Mouse (Mus musculus) midbrain, postnatal 0 days (tissue): ENCODE results near the gene Ccnjl. TPM values are rescaled to one million over a fixed set of nuclear protein-coding genes. Genes with fewer than 3 reads are reported as not detected.

Experiments
- ATAC-seq: fragments of 200-750 bp; cut with Nextera tagmentation; 2 replicates; pipeline ENCODE4 v1.8.0; 2017; ENCODE audit warnings: moderate number of reproducible peaks, mild to moderate bottlenecking, moderate TSS enrichment, moderate library complexity; ENCODE audit not compliant: low FRiP score
- DNase-seq: peaks from one replicate; pipeline ENCODE4 v3.0.0-alpha.2; 2015; ENCODE audit warnings: low spot score
- H3K27ac ChIP-seq: fragments of 300-500 bp; sonication (generic); 2 replicates; pipeline ENCODE4 v1.5.1; 2014; ENCODE audit warnings: low read depth, mild to moderate bottlenecking, low read length, mixed read lengths
- H3K27me3 ChIP-seq: fragments of 300-500 bp; sonication (generic); 2 replicates; pipeline ENCODE4 v1.6.1; 2014; ENCODE audit warnings: low read length, control low read depth, mixed read lengths; ENCODE audit not compliant: insufficient read depth
- H3K36me3 ChIP-seq: fragments of 300-500 bp; sonication (generic); 2 replicates; pipeline ENCODE4 v1.6.1; 2014; ENCODE audit warnings: low read length, control low read depth, mixed read lengths; ENCODE audit not compliant: insufficient read depth
- H3K4me1 ChIP-seq: fragments of 300-500 bp; sonication (generic); 2 replicates; pipeline ENCODE4 v1.6.1; 2014; ENCODE audit warnings: mild to moderate bottlenecking, control low read depth, antibody characterized with exemption, low read length, mixed read lengths; ENCODE audit not compliant: insufficient read depth
- H3K4me2 ChIP-seq: fragments of 300-500 bp; sonication (generic); 2 replicates; pipeline ENCODE4 v1.6.1; 2014; ENCODE audit warnings: low read depth, mild to moderate bottlenecking, low read length, mixed read lengths; ENCODE audit not compliant: poor library complexity, severe bottlenecking
- H3K4me3 ChIP-seq: fragments of 300-500 bp; sonication (generic); 2 replicates; pipeline ENCODE4 v1.5.1; 2014; ENCODE audit warnings: low read depth, mild to moderate bottlenecking, low read length, moderate library complexity
- H3K9ac ChIP-seq: fragments of 300-500 bp; sonication (generic); replicated peaks from 2 replicates; pipeline ENCODE4 v1.6.1; 2014; ENCODE audit warnings: mild to moderate bottlenecking, low read length, moderate library complexity, mixed read lengths; ENCODE audit not compliant: poor library complexity, severe bottlenecking
- H3K9me3 ChIP-seq: fragments of 300-500 bp; sonication (generic); 2 replicates; pipeline ENCODE4 v1.6.1; 2016; ENCODE audit warnings: low read length, control low read depth
- CTCF ChIP-seq: IDR thresholded peaks from 2 replicates; pipeline ENCODE4 v1.5.1; 2016; ENCODE audit warnings: antibody characterized with exemption, mild to moderate bottlenecking
- WGBS: fragments of 180-500 bp; shearing (Covaris S2); extraction: QIAGEN DNeasy Blood & Tissue Kit; methylation state at CpG from one replicate; pipeline ENCODE4 v1.1.7; 2014; 5-methylcytosine and 5-hydroxymethylcytosine counted together
- polyA plus RNA-seq: library from polyadenylated mRNA; unstranded; fragments of >200 nt; fragmentation: Nextera tagmentation; extraction: Ambion mirVana; gene quantifications from 2 replicates; pipeline ENCODE4 v1.2.1, GENCODE M21; 2015
- total RNA-seq: library from RNA; depleted of rRNA; stranded (reverse); fragments of >200 nt; gene quantifications from 2 replicates; pipeline ENCODE4 v1.2.3, GENCODE M21; 2014

The Ccnjl gene
- total and polyA plus RNA-seq, 2 experiments from 2014 or later: 2.2 to 3.1 TPM

DNA sequence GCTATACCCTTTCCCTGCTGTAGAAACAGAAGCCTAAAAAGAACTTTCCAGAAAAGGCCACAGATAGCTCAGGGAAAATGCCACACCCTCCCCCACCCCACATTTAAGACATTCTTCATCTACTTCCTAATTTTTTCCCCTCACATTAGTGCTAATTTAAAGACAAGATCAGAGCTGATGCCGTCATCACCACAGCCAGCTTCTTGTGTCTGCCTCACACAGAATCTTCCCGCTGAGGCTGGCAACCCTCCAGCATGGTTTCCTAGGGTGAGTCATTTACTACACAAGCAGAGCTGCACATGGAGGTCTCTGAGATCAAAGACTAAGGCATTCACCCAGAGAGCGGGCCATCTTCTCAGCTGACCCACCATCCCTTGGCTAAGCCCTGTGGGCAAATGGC lies 33.1 kb upstream of the Ccnjl start:
- ATAC-seq: no peak
- Histone ChIP-seq H3K9me3 (no peaks in the 10 kb centered on the region), H3K4me3 (no peak overlapping the region), H3K9ac (no peak overlapping the region), H3K4me1 (no peaks in the 10 kb centered on the region), H3K27ac (no peak overlapping the region), H3K27me3 (no peaks in the 10 kb centered on the region), H3K36me3 (no peaks in the 10 kb centered on the region), H3K4me2 (no peak overlapping the region)
- TF ChIP-seq CTCF: no peak
- 52% methylated on average over 3 of the region's 3 CpGs for WGBS
- DNase-seq: peak; percentile 36

DNA sequence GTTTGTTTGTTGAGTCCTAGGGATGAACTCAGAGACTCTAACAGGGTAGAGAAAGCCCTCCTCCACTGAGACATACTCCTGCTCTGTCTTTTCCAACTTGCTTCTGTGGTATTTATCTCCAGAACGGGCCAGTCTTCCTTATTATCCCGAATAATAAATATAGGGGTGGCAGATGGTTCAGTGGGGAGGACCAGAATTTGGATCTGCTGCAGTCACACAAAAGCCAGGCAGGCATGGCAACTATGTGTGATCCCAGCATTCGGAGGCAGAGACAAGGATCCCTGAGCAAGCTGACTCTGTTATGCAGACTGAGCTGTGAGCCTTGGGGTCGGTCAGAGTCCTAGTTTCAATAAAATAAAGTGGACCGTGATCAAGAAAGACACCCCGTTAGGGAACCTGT lies 27.3 kb upstream of the Ccnjl start:
- Histone ChIP-seq H3K36me3 (no peaks in the 10 kb centered on the region), H3K4me1 (no peaks in the 10 kb centered on the region), H3K4me2 (no peak overlapping the region), H3K9ac (no peak overlapping the region), H3K4me3 (no peak overlapping the region), H3K27me3 (no peaks in the 10 kb centered on the region), H3K9me3 (no peaks in the 10 kb centered on the region), H3K27ac (no peak overlapping the region)
- no peak for ATAC-seq
- no peak for TF ChIP-seq CTCF
- DNase-seq: no peak
- WGBS: 82% methylated on average over 6 of the region's 6 CpGs

DNA sequence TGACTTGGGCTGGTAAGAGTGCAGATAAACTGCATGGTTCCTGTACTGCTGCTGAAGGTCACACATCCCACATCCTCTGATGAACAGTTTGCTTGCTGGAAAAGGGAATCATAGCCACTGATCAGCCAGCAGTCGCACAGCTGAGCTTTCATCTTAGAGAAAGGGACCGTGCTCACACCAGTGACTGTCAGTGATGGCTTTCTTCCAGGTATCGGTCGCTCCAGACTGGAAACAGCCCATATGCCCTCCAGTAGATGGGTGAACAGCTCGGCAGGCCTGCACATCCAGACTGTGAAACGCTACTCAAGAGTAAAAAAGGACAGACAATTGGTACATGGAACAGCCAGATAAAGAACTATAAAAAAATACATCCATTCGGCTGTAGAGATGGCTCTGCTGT lies 23.4 kb upstream of the Ccnjl start:
- Histone ChIP-seq H3K4me2 (no peak overlapping the region), H3K9me3 (no peaks in the 10 kb centered on the region), H3K27me3 (no peaks in the 10 kb centered on the region), H3K9ac (no peak overlapping the region), H3K36me3 (no peaks in the 10 kb centered on the region), H3K4me3 (no peak overlapping the region), H3K27ac (no peak overlapping the region), H3K4me1 (no peaks in the 10 kb centered on the region)
- ATAC-seq (no peak), DNase-seq (peak; percentile 20)
- 86% methylated on average over 7 of the region's 7 CpGs for WGBS
- TF ChIP-seq CTCF: no peak

DNA sequence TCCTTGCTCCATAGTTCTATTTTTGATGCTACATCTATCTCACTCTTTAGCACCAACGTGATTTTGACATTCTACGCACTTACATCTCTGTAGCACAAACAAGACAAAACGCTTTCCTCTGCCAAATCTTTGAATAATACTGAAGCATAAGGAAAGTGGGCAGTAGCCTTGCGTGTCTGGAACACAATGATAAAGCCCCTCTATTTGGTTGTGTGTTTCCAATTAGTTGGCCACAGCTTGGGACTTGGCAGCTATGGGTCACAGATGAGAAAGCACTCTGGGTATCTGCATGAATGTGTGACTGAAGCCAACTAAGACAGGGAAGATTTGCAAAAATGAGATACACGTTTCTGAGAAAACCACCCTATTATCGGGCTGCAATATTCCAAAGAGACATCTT lies 20.6 kb upstream of the Ccnjl start:
- TF ChIP-seq CTCF: no peak
- Histone ChIP-seq H3K4me1 (no peaks in the 10 kb centered on the region), H3K4me2 (no peak overlapping the region), H3K27ac (no peak overlapping the region), H3K4me3 (no peak overlapping the region), H3K9ac (no peak overlapping the region), H3K9me3 (no peaks in the 10 kb centered on the region), H3K27me3 (no peaks in the 10 kb centered on the region), H3K36me3 (no peaks in the 10 kb centered on the region)
- WGBS: 80% methylated on average over 6 of the region's 6 CpGs
- DNase-seq (peak; percentile 24), ATAC-seq (no peak)

DNA sequence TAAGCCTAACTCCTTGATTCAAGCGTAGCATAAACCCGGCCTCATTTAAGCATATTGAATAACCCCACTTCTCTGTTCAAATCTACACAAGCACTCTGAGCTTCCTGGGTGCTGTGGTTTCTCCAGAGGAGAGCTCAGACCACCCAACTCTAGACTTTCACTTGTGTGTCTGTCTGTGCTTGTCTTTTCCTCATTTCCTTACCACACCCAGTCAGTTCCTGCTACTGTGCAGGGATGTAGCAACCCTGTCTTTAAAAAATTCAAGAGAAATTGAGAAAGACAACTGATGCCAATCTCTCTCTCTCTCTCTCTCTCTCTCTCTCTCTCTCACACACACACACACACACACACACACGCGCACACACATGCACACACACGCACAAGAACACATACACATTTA lies 18.7 kb upstream of the Ccnjl start:
- Histone ChIP-seq H3K4me1 (no peaks in the 10 kb centered on the region), H3K9ac (no peak overlapping the region), H3K9me3 (no peaks in the 10 kb centered on the region), H3K27ac (no peak overlapping the region), H3K4me2 (no peak overlapping the region), H3K27me3 (no peaks in the 10 kb centered on the region), H3K36me3 (no peaks in the 10 kb centered on the region), H3K4me3 (no peak overlapping the region)
- no peak for ATAC-seq
- no peak for TF ChIP-seq CTCF
- WGBS: 94% methylated on average over 5 of the region's 5 CpGs
- no peak for DNase-seq

DNA sequence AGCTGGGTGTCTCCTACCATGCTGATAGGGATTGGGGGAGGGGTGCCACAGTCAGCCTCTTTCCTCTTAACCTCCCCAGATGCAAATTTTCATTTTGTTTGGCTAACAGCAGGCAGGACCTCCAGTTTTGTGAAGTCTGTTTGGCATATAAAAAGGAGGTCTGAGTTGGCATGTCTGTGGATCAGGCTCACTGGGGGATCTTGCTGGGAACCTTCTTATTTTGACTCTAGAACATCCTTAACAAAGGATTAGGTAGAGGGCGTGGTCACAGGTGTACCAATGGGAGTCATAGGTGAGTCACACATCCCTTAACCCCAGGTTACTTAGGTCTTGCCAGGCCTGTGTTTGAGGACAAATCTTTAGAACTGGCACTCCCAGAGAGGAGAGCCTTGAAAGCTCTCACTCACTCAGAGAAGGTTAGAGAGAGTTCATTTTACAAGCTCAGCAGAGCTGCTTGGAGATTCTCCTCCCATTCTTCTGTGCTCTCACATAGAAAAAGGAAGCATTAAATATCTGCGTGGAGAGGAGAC lies 15.9 kb upstream of the Ccnjl start:
- H3K4me2 ChIP-seq: no peak overlapping the region
- no peak overlapping the region for H3K9ac ChIP-seq
- 52% methylated on average over 2 of the region's 2 CpGs for WGBS
- no peaks in the 10 kb centered on the region for H3K4me1 ChIP-seq
- H3K9me3 ChIP-seq: no peaks in the 10 kb centered on the region
- H3K36me3 ChIP-seq: no peaks in the 10 kb centered on the region
- no peak overlapping the region for H3K27ac ChIP-seq
- ATAC-seq (no peak), DNase-seq (no peak)
- TF ChIP-seq CTCF: no peak
- H3K27me3 ChIP-seq: no peaks in the 10 kb centered on the region
- H3K4me3 ChIP-seq: no peak overlapping the region
